Mouse (Mus musculus) small intestine, adult 2 months (tissue): Measurements from ENCODE around the gene Sec24a.

Experiments used
- CTCF ChIP-seq: fragments of 200-500 bp; IDR thresholded peaks from 2 replicates; pipeline ENCODE4 v1.5.1; 2012; ENCODE audit warnings: low read depth, mild to moderate bottlenecking, control low read depth, inconsistent platforms, low read length, moderate library complexity, mixed read lengths; ENCODE audit not compliant: insufficient replicate concordance, insufficient read length; ENCODE audit errors: extremely low read depth
- POLR2A ChIP-seq: fragments of 200-500 bp; IDR thresholded peaks from 2 replicates; pipeline ENCODE4 v1.6.1; 2012; ENCODE audit warnings: low read depth, mild to moderate bottlenecking, control low read depth, inconsistent platforms, low read length, moderate library complexity

- TF ChIP-seq POLR2A (no peak), CTCF (no peak)
Observed at GRCm38 (mm10) chr11:51702831-51703230, 60.6 kb downstream of the Sec24a start.
